Mouse (Mus musculus): ENCODE results near the gene Fxyd3.

- TF ChIP-seq CTCF (IDR thresholded peaks at IDR 0.05; ENCODE audit: low read depth, low read length) (no peak), POLR2A (IDR thresholded peaks at IDR 0.05; ENCODE audit: extremely low read depth, insufficient read depth, low read length) (no peak)
These were observed 47.9 kb downstream of the Fxyd3 start for GRCm38 (mm10) chr7:31028609-31029008.

All from liver, adult 2 months (tissue).